Mouse (Mus musculus) adrenal gland, postnatal 10 days (tissue): ENCODE results near the gene Atoh8. TPM values are rescaled to one million over a fixed set of nuclear protein-coding genes. Genes with fewer than 3 reads are reported as not detected.

ENCODE experiments used
- DNase-seq: peaks from one replicate; pipeline ENCODE4 v3.0.0; 2021; ENCODE audit warnings: mixed read lengths
- total RNA-seq, 2 experiments: library from RNA; stranded (reverse); gene quantifications; 2 replicates each; pipeline ENCODE4 v1.2.3; 2021

Atoh8 gene
- total RNA-seq, 2 experiments from 2014 or later = 7.0 to 7.9 TPM

- no peak for DNase-seq
These were observed 7.6 kb downstream of the Atoh8 start for GRCm38 (mm10) chr6:72227665-72228265.

GRCm38 (mm10) chr6:72227011-72227410 lies 8.4 kb downstream of the Atoh8 start:
- DNase-seq = no peak

- no peak for DNase-seq
These were observed 9.7 kb downstream of the Atoh8 start for GRCm38 (mm10) chr6:72225686-72226085.

- DNase-seq = no peak
These were observed 11.5 kb downstream of the Atoh8 start for GRCm38 (mm10) chr6:72223892-72224291.

GRCm38 (mm10) chr6:72222876-72223275 lies 12.5 kb downstream of the Atoh8 start:
- DNase-seq = no peak

GRCm38 (mm10) chr6:72222271-72222724 lies 13.1 kb downstream of the Atoh8 start:
- no peak for DNase-seq

- DNase-seq = no peak
These were observed 14.1 kb downstream of the Atoh8 start for GRCm38 (mm10) chr6:72221271-72221670.

- DNase-seq = no peak
These were observed 15.8 kb downstream of the Atoh8 start for GRCm38 (mm10) chr6:72219549-72219948.

- DNase-seq = no peak
These were observed 17.1 kb downstream of the Atoh8 start for GRCm38 (mm10) chr6:72218281-72218680.

GRCm38 (mm10) chr6:72217415-72217784 lies 18.0 kb downstream of the Atoh8 start:
- no peak for DNase-seq

- peak; percentile 99 for DNase-seq
These were observed 18.5 kb downstream of the Atoh8 start for GRCm38 (mm10) chr6:72216681-72217414.

GRCm38 (mm10) chr6:72215582-72215981 lies 19.8 kb downstream of the Atoh8 start:
- DNase-seq = no peak

GRCm38 (mm10) chr6:72211360-72211759 lies 24.0 kb downstream of the Atoh8 start:
- DNase-seq = no peak

- DNase-seq = peak; percentile 36
These were observed 24.6 kb downstream of the Atoh8 start for GRCm38 (mm10) chr6:72210823-72211222.

- DNase-seq = no peak
These were observed 25.6 kb downstream of the Atoh8 start for GRCm38 (mm10) chr6:72209738-72210137.

GRCm38 (mm10) chr6:72208406-72209045 lies 26.9 kb downstream of the Atoh8 start:
- DNase-seq = no peak

- DNase-seq = no peak
These were observed 29.4 kb downstream of the Atoh8 start for GRCm38 (mm10) chr6:72206021-72206420.

- no peak for DNase-seq
These were observed 30.5 kb downstream of the Atoh8 start for GRCm38 (mm10) chr6:72204858-72205257.

- no peak for DNase-seq
These were observed 32.1 kb downstream of the Atoh8 start for GRCm38 (mm10) chr6:72203279-72203678.

GRCm38 (mm10) chr6:72202732-72203131 lies 32.6 kb downstream of the Atoh8 start:
- DNase-seq = no peak

GRCm38 (mm10) chr6:72200595-72201256 lies 34.7 kb downstream of the Atoh8 start:
- peak; percentile 33 for DNase-seq

- DNase-seq = no peak
These were observed 37.9 kb downstream of the Atoh8 start for GRCm38 (mm10) chr6:72197515-72197914.

- no peak for DNase-seq
These were observed 38.7 kb downstream of the Atoh8 start for GRCm38 (mm10) chr6:72196660-72197059.
